Mouse (Mus musculus) liver, embryonic 14.5 days (tissue): Measurements from ENCODE around the gene Bcas3. TPM values are rescaled to one million over a fixed set of nuclear protein-coding genes. Genes with fewer than 3 reads are reported as not detected.
A peak's percentile ranks its signal among the peaks of the same experiment; 100 is the strongest.

Source experiments
- ATAC-seq: fragments of 200-750 bp; cut with Nextera tagmentation; 2 replicates; pipeline ENCODE4 v1.8.0; 2017; ENCODE audit warnings: moderate number of reproducible peaks, mild to moderate bottlenecking, moderate library complexity; ENCODE audit not compliant: insufficient read depth
- DNase-seq, 3 experiments: peaks; one replicate each; pipeline ENCODE4 v3.0.0-alpha.2; 2012 to 2013; ENCODE audit warnings: low read depth in 3 of 3, low spot score in 3 of 3
- H3K27ac ChIP-seq: fragments of 300-500 bp; sonication (generic); 2 replicates; pipeline ENCODE4 v1.5.1; 2014; ENCODE audit warnings: moderate library complexity, mild to moderate bottlenecking, control low read depth, inconsistent platforms
- H3K27me3 ChIP-seq: fragments of 300-500 bp; sonication (generic); 2 replicates; pipeline ENCODE4 v1.6.1; 2014; ENCODE audit warnings: mild to moderate bottlenecking, low read length, moderate library complexity; ENCODE audit not compliant: control insufficient read depth, insufficient read depth
- H3K36me3 ChIP-seq: fragments of 300-500 bp; sonication (generic); replicated peaks from 2 replicates; pipeline ENCODE4 v1.6.1; 2014; ENCODE audit warnings: low read depth; ENCODE audit not compliant: control insufficient read depth, insufficient read depth
- H3K4me1 ChIP-seq, 2 experiments: fragments of 200-500 bp in 1 of 2; fragments of 300-500 bp in 1 of 2; sonication (generic) in 1 of 2; replicated peaks; 2 replicates each; pipeline ENCODE4 v1.6.1; 2012 to 2014; ENCODE audit warnings: antibody characterized with exemption in 1 of 2, inconsistent platforms in 1 of 2, low read length in 1 of 2; ENCODE audit not compliant: control insufficient read depth in 2 of 2, insufficient read depth in 2 of 2
- H3K4me2 ChIP-seq: fragments of 300-500 bp; sonication (generic); 2 replicates; pipeline ENCODE4 v1.6.1; 2014; ENCODE audit warnings: low read depth, mild to moderate bottlenecking, control low read depth, moderate library complexity
- H3K4me3 ChIP-seq, 2 experiments: fragments of 200-500 bp in 1 of 2; fragments of 300-500 bp in 1 of 2; sonication (generic) in 1 of 2; 2 replicates each; pipeline ENCODE4 v1.5.1; 2012 to 2014; ENCODE audit warnings: low read depth in 2 of 2, low read length in 2 of 2, mild to moderate bottlenecking in 2 of 2, control low read depth in 1 of 2, inconsistent platforms in 1 of 2, moderate library complexity in 1 of 2; ENCODE audit not compliant: insufficient read depth in 1 of 2
- H3K9ac ChIP-seq: fragments of 300-500 bp; sonication (generic); replicated peaks from 2 replicates; pipeline ENCODE4 v1.6.1; 2014; ENCODE audit warnings: mild to moderate bottlenecking, control low read depth, moderate library complexity
- H3K9me3 ChIP-seq: fragments of 300-500 bp; sonication (generic); 2 replicates; pipeline ENCODE4 v1.6.1; 2016; ENCODE audit warnings: low read length, mixed read lengths; ENCODE audit not compliant: control insufficient read depth
- CTCF ChIP-seq: IDR thresholded peaks from 2 replicates; pipeline ENCODE4 v1.5.1; 2016; ENCODE audit warnings: antibody characterized with exemption, low read depth, control low read depth
- EP300 ChIP-seq: IDR thresholded peaks from 2 replicates; pipeline ENCODE4 v1.6.1; 2016; ENCODE audit warnings: antibody characterized with exemption, low read depth
- WGBS: fragments of 180-500 bp; shearing (Covaris S2); extraction: QIAGEN DNeasy Blood & Tissue Kit; methylation state at CpG from one replicate; pipeline ENCODE4 v1.1.7; 2014; ENCODE audit not compliant: insufficient replicate concordance; 5-methylcytosine and 5-hydroxymethylcytosine counted together
- polyA plus RNA-seq, 2 experiments: library from polyadenylated mRNA; depleted of rRNA in 1 of 2; stranded (reverse) in 1 of 2; unstranded in 1 of 2; fragments of >200 nt; fragmentation: Nextera tagmentation in 1 of 2; extraction: Ambion mirVana in 1 of 2; gene quantifications; 2 replicates each; pipeline versions ENCODE4 v1.2.1 to v1.2.3; 2012 to 2014

Gene Bcas3
- polyA plus RNA-seq, 2 experiments = 6.9 to 17.5 TPM

- no peaks in the 10 kb centered on the region for H3K27me3 ChIP-seq
- H3K4me3 ChIP-seq = no peak overlapping the region
- no peaks in the 10 kb centered on the region for H3K36me3 ChIP-seq
- no peak overlapping the region for H3K9ac ChIP-seq
- no peak for TF ChIP-seq EP300
- TF ChIP-seq CTCF = no peak
- no peaks in the 10 kb centered on the region for H3K9me3 ChIP-seq
- no peak overlapping the region for H3K27ac ChIP-seq
- H3K4me2 ChIP-seq = no peak overlapping the region
- peaks cover 0 to 3% of the 10 kb centered on the region in 2 experiments; a peak in 1 of 4 replicates for H3K4me1 ChIP-seq
- WGBS = 72% methylated on average over 5 of the region's 5 CpGs
- DNase-seq = no peak
- no peak for ATAC-seq
Observed at GRCm38 (mm10) chr11:85816471-85816870, 463.5 kb downstream of the Bcas3 start.

- Histone ChIP-seq H3K9me3 (no peaks in the 10 kb centered on the region), H3K4me2 (no peak overlapping the region), H3K27me3 (no peaks in the 10 kb centered on the region), H3K36me3 (no peaks in the 10 kb centered on the region), H3K4me3 (no peak overlapping the region), H3K4me1 (peaks cover 2 to 3% of the 10 kb centered on the region in 2 experiments; a peak in 2 of 4 replicates), H3K9ac (no peak overlapping the region), H3K27ac (no peak overlapping the region)
- WGBS = 59% methylated on average over 3 of the region's 3 CpGs
- DNase-seq = no peak
- TF ChIP-seq CTCF = no peak
- TF ChIP-seq EP300 = no peak
- no peak for ATAC-seq
Observed at GRCm38 (mm10) chr11:85818401-85818800, 465.4 kb downstream of the Bcas3 start.

GRCm38 (mm10) chr11:85820959-85821358 lies 468.0 kb downstream of the Bcas3 start:
- Histone ChIP-seq H3K27me3 (peaks cover 12% of the 10 kb centered on the region), H3K4me1 (peaks cover 2 to 3% of the 10 kb centered on the region in 2 experiments; a peak in 2 of 4 replicates), H3K4me2 (no peak overlapping the region), H3K4me3 (no peak overlapping the region), H3K36me3 (no peaks in the 10 kb centered on the region), H3K27ac (no peak overlapping the region), H3K9ac (no peak overlapping the region), H3K9me3 (no peaks in the 10 kb centered on the region)
- ATAC-seq (no peak), DNase-seq (no peak)
- TF ChIP-seq EP300 (no peak), CTCF (no peak)
- 72% methylated on average over 3 of the region's 3 CpGs for WGBS

- Histone ChIP-seq H3K27ac (no peak overlapping the region), H3K9me3 (no peaks in the 10 kb centered on the region), H3K4me1 (peaks cover 2 to 3% of the 10 kb centered on the region in 2 experiments; a peak in 2 of 4 replicates), H3K27me3 (peaks cover 19% of the 10 kb centered on the region), H3K36me3 (no peaks in the 10 kb centered on the region), H3K9ac (no peak overlapping the region), H3K4me3 (no peak overlapping the region), H3K4me2 (no peak overlapping the region)
- ATAC-seq (no peak), DNase-seq (no peak)
- TF ChIP-seq CTCF (no peak), EP300 (no peak)
- 67% methylated on average over 9 of the region's 9 CpGs for WGBS
Observed at GRCm38 (mm10) chr11:85821659-85822058, 468.7 kb downstream of the Bcas3 start.

GRCm38 (mm10) chr11:85823181-85823580 lies 470.2 kb downstream of the Bcas3 start:
- no peak overlapping the region for H3K4me3 ChIP-seq
- WGBS = 7% methylated on average over 6 of the region's 6 CpGs
- H3K4me2 ChIP-seq = no peak overlapping the region
- no peaks in the 10 kb centered on the region for H3K36me3 ChIP-seq
- H3K4me1 ChIP-seq = peaks cover 2 to 13% of the 10 kb centered on the region in 2 experiments; a peak in 2 of 4 replicates
- peaks cover 33% of the 10 kb centered on the region for H3K27me3 ChIP-seq
- no peak overlapping the region for H3K27ac ChIP-seq
- H3K9me3 ChIP-seq = no peaks in the 10 kb centered on the region
- peak; percentile 66 for ATAC-seq
- no peak overlapping the region for H3K9ac ChIP-seq
- DNase-seq = peak; percentile 55 to 72 (median 59)
- TF ChIP-seq CTCF (peak; percentile 100), EP300 (no peak)
